Mouse (Mus musculus) forelimb bud, embryonic 11.5 days (tissue): ENCODE results near the gene Susd6.
A peak's percentile ranks its signal among the peaks of the same experiment; 100 is the strongest.

Source experiments
- DNase-seq: peaks from one replicate; pipeline ENCODE4 v3.0.0-alpha.2; 2012; ENCODE audit warnings: low read depth, low spot score

The Susd6 gene

GRCm38 (mm10) chr12:80789849-80790694, at the start of gene Susd6:
Susd6 (plus strand) TSS chr12:80790510.
- DNase-seq: peak; percentile 98

GRCm38 (mm10) chr12:80744614-80745013, 45.7 kb upstream of the Susd6 start:
- DNase-seq: no peak

- DNase-seq: no peak
Observed at GRCm38 (mm10) chr12:80746031-80746813, 44.1 kb upstream of the Susd6 start.

GRCm38 (mm10) chr12:80751556-80751955, 38.8 kb upstream of the Susd6 start:
- DNase-seq: no peak

GRCm38 (mm10) chr12:80757751-80758558, 32.4 kb upstream of the Susd6 start:
- DNase-seq: peak; percentile 80

- peak; percentile 28 for DNase-seq
Observed at GRCm38 (mm10) chr12:80758559-80759386, 31.5 kb upstream of the Susd6 start.

GRCm38 (mm10) chr12:80759387-80759712, 31.0 kb upstream of the Susd6 start:
- no peak for DNase-seq

GRCm38 (mm10) chr12:80759713-80760395, 30.5 kb upstream of the Susd6 start:
- no peak for DNase-seq

GRCm38 (mm10) chr12:80760396-80760801, 29.9 kb upstream of the Susd6 start, which contains the start of gene Ccdc177:
Ccdc177 (minus strand) TSS chr12:80760687.
- peak; percentile 84 for DNase-seq

GRCm38 (mm10) chr12:80762982-80763381, 27.3 kb upstream of the Susd6 start:
- no peak for DNase-seq

- DNase-seq: no peak
Observed at GRCm38 (mm10) chr12:80764116-80764515, 26.2 kb upstream of the Susd6 start.

- peak; percentile 90 for DNase-seq
Observed at GRCm38 (mm10) chr12:80769697-80770096, 20.6 kb upstream of the Susd6 start.

GRCm38 (mm10) chr12:80774786-80775185, 15.5 kb upstream of the Susd6 start:
- no peak for DNase-seq

- DNase-seq: no peak
Observed at GRCm38 (mm10) chr12:80776046-80776634, 14.2 kb upstream of the Susd6 start.

GRCm38 (mm10) chr12:80778188-80778936, 11.9 kb upstream of the Susd6 start:
- no peak for DNase-seq

- no peak for DNase-seq
Observed at GRCm38 (mm10) chr12:80779760-80780159, 10.6 kb upstream of the Susd6 start.

GRCm38 (mm10) chr12:80782190-80782589, 8.1 kb upstream of the Susd6 start:
- no peak for DNase-seq

GRCm38 (mm10) chr12:80782892-80783291, 7.4 kb upstream of the Susd6 start:
- DNase-seq: no peak

- DNase-seq: no peak
Observed at GRCm38 (mm10) chr12:80783889-80784288, 6.4 kb upstream of the Susd6 start.
